Mouse (Mus musculus): ENCODE data around the gene Ing4. TPM values are rescaled to one million over a fixed set of nuclear protein-coding genes. Genes with fewer than 3 reads are reported as not detected.

The Ing4 gene
- polyA plus RNA-seq, 1 experiment from 2014 or later, result 195 TPM

DNA sequence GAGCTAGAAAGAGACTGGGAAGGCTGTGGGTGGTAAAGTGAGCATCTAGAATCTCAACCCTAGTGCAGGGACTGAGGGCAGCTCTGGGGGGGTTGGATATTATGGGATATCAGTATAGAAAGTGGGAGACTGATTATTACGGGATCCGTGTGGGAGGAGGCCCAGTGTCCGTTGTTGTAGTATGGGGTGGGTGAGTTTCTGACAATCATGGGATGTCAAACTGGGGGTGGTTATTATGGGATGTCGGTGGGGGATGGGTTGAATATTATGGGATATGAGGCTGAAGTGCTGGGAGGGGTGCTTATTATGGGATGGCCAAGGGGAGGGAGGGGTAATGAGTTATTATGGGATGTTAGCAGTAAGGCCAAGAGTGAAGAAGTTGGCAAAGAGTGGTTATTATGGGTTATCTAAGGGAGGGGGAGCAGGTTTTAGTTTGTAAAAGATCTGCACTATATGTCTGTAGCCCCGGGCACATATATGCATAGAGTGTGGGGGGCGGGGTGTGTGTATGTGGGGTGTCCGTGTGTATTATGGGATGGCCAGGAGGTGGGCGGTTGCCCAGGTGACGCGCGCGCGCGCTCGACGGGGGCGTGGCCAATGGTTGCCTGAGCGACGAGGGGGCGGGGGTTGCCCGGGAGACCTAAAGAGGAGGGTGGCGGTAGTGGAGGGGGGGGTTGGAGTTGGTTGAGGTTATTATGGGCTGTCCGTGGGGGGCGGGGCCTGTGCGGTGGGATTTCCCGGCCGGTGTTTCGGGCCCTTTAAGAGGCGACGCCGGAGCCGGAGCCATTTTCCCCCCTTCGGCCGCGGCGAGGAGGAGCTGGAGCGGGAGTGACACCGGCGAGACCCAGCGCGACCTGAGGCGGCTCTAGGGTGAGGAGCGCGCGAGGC, 56.1 kb downstream of the Ing4 start, which contains the start of gene Chd4:
Chd4 (plus strand) TSS at position 591 of the 888 bp plus-strand sequence.
- Histone ChIP-seq H3K27me3 (no peaks in the 10 kb centered on the region), H3K36me3 (peaks cover 23% of the 10 kb centered on the region), H3K9me3 (no peaks in the 10 kb centered on the region), H3K9ac (replicated peaks) (peak within 1 kb of the TSS; percentile 96), H3K4me1 (replicated peaks) (peaks cover 47% of the 10 kb centered on the region), H3K27ac (peak within 1 kb of the TSS; percentile 96), H3K4me2 (replicated peaks) (peak within 1 kb of the TSS; percentile 94), H3K4me3 (replicated peaks) (peak within 1 kb of the TSS; percentile 98)
- WGBS, result 1% methylated on average over 33 of the region's 45 CpGs
- ATAC-seq, result peak; percentile 80

DNA sequence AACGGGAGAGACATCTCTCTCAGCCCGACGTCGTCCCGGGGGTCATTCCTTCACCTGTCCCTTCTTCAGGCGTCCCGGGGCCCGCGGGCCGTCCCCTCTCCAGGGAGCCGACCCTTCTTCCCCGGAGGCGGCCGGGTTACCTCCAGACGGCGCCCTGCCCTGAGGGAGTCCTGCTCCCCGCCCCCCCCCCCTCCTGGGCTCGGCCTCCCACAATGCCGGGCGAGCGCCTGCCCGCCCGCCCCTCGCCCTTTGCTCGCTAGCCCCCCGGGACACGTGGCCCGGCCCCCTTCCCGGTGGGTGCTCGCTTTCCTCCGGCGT, 56.7 kb downstream of the Ing4 start:
- Histone ChIP-seq H3K9me3 (no peaks in the 10 kb centered on the region), H3K4me3 (replicated peaks) (peak overlapping the region; percentile 98), H3K36me3 (peaks cover 29% of the 10 kb centered on the region), H3K4me2 (replicated peaks) (peak overlapping the region; percentile 94), H3K4me1 (replicated peaks) (peaks cover 41% of the 10 kb centered on the region), H3K9ac (replicated peaks) (peak overlapping the region; percentile 96), H3K27ac (peak overlapping the region; percentile 96), H3K27me3 (no peaks in the 10 kb centered on the region)
- ATAC-seq, result no peak
- WGBS, result 2% methylated on average over 26 of the region's 32 CpGs

- Histone ChIP-seq H3K4me2 (replicated peaks) (peak overlapping the region; percentile 94), H3K9me3 (no peaks in the 10 kb centered on the region), H3K4me3 (replicated peaks) (peak overlapping the region; percentile 98), H3K27ac (peak overlapping the region; percentile 96), H3K27me3 (no peaks in the 10 kb centered on the region), H3K9ac (replicated peaks) (peak overlapping the region; percentile 96), H3K36me3 (peaks cover 35% of the 10 kb centered on the region), H3K4me1 (replicated peaks) (peaks cover 40% of the 10 kb centered on the region)
- under 1% methylated on average over 36 of the region's 44 CpGs for WGBS
- peak; percentile 72 for ATAC-seq
Observed at GRCm38 (mm10) chr6:125096597-125097345, 57.2 kb downstream of the Ing4 start.

DNA sequence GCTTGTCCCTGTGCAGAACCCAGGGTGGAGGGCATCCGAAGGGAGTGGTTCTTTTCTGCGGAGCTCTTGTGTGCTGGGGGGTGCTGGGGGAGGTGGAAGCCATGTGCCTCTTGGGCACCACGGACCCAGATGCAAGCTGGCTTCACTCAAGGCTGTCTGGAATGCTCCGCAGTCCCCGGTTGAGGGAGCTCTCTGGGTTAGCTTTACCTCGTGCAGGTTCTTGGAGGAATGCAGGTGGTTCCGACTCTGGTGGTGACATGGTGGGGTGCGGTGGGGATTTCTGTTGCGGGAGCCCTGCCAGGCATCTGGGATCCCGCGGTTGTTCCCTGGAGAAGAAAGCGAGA, 57.8 kb downstream of the Ing4 start:
- Histone ChIP-seq H3K4me1 (replicated peaks) (peaks cover 40% of the 10 kb centered on the region), H3K9ac (replicated peaks) (peak overlapping the region; percentile 96), H3K27ac (peak overlapping the region; percentile 96), H3K4me2 (replicated peaks) (peak overlapping the region; percentile 94), H3K9me3 (no peaks in the 10 kb centered on the region), H3K27me3 (no peaks in the 10 kb centered on the region), H3K36me3 (peaks cover 40% of the 10 kb centered on the region), H3K4me3 (replicated peaks) (peak overlapping the region; percentile 98)
- ATAC-seq, result peak; percentile 7
- WGBS, result 2% methylated on average over 12 of the region's 12 CpGs

DNA sequence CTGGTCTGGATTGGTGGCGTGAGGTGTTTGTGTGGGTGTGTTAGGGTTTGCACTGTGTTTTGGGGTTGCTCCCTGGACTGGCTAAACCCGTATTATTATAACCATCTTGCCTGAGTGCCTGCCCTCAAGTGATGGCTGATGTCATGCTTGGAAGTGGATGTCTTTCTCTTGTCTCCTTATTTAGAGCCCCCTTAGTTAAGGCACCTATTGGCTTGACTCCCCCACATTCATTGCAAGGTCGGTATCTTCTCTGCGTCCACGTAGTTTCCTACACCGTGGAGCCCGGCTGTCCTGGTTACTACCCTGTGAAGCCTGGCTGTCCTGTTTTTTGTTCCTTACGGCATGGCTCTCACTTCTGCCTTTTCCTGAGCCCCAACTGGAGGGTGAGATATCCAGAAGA, 58.4 kb downstream of the Ing4 start:
- H3K27ac ChIP-seq, result no peak overlapping the region; the same call in 1 of the 2 replicates
- peaks cover 40% of the 10 kb centered on the region for H3K4me1 ChIP-seq (replicated peaks)
- WGBS, result 62% methylated on average over 8 of the region's 8 CpGs
- H3K4me2 ChIP-seq (replicated peaks), result peak overlapping the region; percentile 94
- H3K4me3 ChIP-seq (replicated peaks), result peak overlapping the region; percentile 98
- peaks cover 46% of the 10 kb centered on the region for H3K36me3 ChIP-seq
- peak overlapping the region; percentile 96 for H3K9ac ChIP-seq (replicated peaks)
- no peaks in the 10 kb centered on the region for H3K27me3 ChIP-seq
- no peak for ATAC-seq
- H3K9me3 ChIP-seq, result no peaks in the 10 kb centered on the region

DNA sequence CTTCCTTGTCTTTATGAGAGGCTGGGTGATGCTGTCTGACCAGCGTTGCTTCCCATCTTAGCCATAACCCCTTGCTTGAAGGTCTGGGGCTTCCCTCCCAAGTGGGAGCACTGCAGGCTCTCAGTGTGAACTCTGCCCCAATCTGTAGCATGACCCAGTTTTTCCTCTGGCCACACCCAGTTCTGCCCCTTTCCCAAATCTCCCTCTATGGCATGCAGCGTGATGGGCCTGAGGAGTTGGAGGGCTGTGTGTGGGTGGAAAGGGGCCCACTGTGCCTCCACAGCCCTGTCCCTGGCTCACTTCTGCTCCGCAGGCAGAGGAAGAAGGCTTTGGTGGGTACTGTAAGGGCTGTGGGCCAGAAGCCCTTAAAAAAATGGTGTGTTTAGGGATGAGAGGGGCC, 59.0 kb downstream of the Ing4 start:
- WGBS, result 52% methylated on average over 3 of the region's 3 CpGs
- no peak for ATAC-seq
- peak overlapping the region; percentile 96 for H3K9ac ChIP-seq (replicated peaks)
- H3K9me3 ChIP-seq, result no peaks in the 10 kb centered on the region
- H3K27me3 ChIP-seq, result no peaks in the 10 kb centered on the region
- H3K4me3 ChIP-seq (replicated peaks), result peak overlapping the region; percentile 98
- peaks cover 40% of the 10 kb centered on the region for H3K4me1 ChIP-seq (replicated peaks)
- H3K4me2 ChIP-seq (replicated peaks), result peak overlapping the region; percentile 94
- peak overlapping the region; percentile 25; the same call in 1 of the 2 replicates for H3K27ac ChIP-seq
- peaks cover 51% of the 10 kb centered on the region for H3K36me3 ChIP-seq

Small RNAs within 50 kb of the gene (microRNA-seq; reads per million reads assigned to microRNA genes)
- gene Mir7045, result not detected

Other genes starting within 250 kb of the Ing4 start
- gene Spsb2, start 231.1 kb upstream of the Ing4 start, polyA plus RNA-seq (2015; fragmentation: Nextera tagmentation; extraction: Ambion mirVana), result 7.7 and 8.2 TPM in 2 replicates
- 329 and 343 TPM in 2 replicates for gene Tpi1, start 225.5 kb upstream of the Ing4 start, polyA plus RNA-seq (2015; fragmentation: Nextera tagmentation; extraction: Ambion mirVana)
- 202 and 204 TPM in 2 replicates for gene Usp5, start 210.3 kb upstream of the Ing4 start, polyA plus RNA-seq (2015; fragmentation: Nextera tagmentation; extraction: Ambion mirVana)
- gene Cdca3, start 210.2 kb upstream of the Ing4 start, polyA plus RNA-seq (2015; fragmentation: Nextera tagmentation; extraction: Ambion mirVana), result 82.7 and 89.5 TPM in 2 replicates
- gene Gnb3, start 199.5 kb upstream of the Ing4 start, polyA plus RNA-seq (2015; fragmentation: Nextera tagmentation; extraction: Ambion mirVana), result 5.1 and 7.5 TPM in 2 replicates
- 12.3 and 17.0 TPM in 2 replicates for gene P3h3, start 182.0 kb upstream of the Ing4 start, polyA plus RNA-seq (2015; fragmentation: Nextera tagmentation; extraction: Ambion mirVana)
- 19.2 and 22.9 TPM in 2 replicates for gene Gpr162, start 175.8 kb upstream of the Ing4 start, polyA plus RNA-seq (2015; fragmentation: Nextera tagmentation; extraction: Ambion mirVana)
- gene Cd4, start 151.5 kb upstream of the Ing4 start, polyA plus RNA-seq (2015; fragmentation: Nextera tagmentation; extraction: Ambion mirVana), result 0.07 TPM in 1 of 2 replicates, not detected in the other
- 2.3 and 2.5 TPM in 2 replicates for gene Lag3, start 128.1 kb upstream of the Ing4 start, polyA plus RNA-seq (2015; fragmentation: Nextera tagmentation; extraction: Ambion mirVana)
- gene Ptms, start 119.7 kb upstream of the Ing4 start, polyA plus RNA-seq (2015; fragmentation: Nextera tagmentation; extraction: Ambion mirVana), result 662 and 802 TPM in 2 replicates
- gene Mlf2, start 108.4 kb upstream of the Ing4 start, polyA plus RNA-seq (2015; fragmentation: Nextera tagmentation; extraction: Ambion mirVana), result 419 and 462 TPM in 2 replicates
- gene Cops7a, start 74.2 kb upstream of the Ing4 start, polyA plus RNA-seq (2015; fragmentation: Nextera tagmentation; extraction: Ambion mirVana), result 89.9 and 95.2 TPM in 2 replicates
- gene Pianp, start 43.1 kb upstream of the Ing4 start, polyA plus RNA-seq (2015; fragmentation: Nextera tagmentation; extraction: Ambion mirVana), result 25.6 and 27.4 TPM in 2 replicates
- gene Zfp384, start 30.6 kb upstream of the Ing4 start, polyA plus RNA-seq (2015; fragmentation: Nextera tagmentation; extraction: Ambion mirVana), result 18.8 and 23.1 TPM in 2 replicates
- gene Acrbp, start 9.9 kb downstream of the Ing4 start, polyA plus RNA-seq (2015; fragmentation: Nextera tagmentation; extraction: Ambion mirVana), result 15.8 and 19.7 TPM in 2 replicates
- gene Lpar5, start 28.2 kb downstream of the Ing4 start, polyA plus RNA-seq (2015; fragmentation: Nextera tagmentation; extraction: Ambion mirVana), result 0.34 and 0.37 TPM in 2 replicates
- 133 and 138 TPM in 2 replicates for gene Chd4, start 56.2 kb downstream of the Ing4 start, polyA plus RNA-seq (2015; fragmentation: Nextera tagmentation; extraction: Ambion mirVana)
- gene Nop2, start 92.1 kb downstream of the Ing4 start, polyA plus RNA-seq (2015; fragmentation: Nextera tagmentation; extraction: Ambion mirVana), result 43.2 and 45.9 TPM in 2 replicates
- gene Iffo1, start 105.5 kb downstream of the Ing4 start, polyA plus RNA-seq (2015; fragmentation: Nextera tagmentation; extraction: Ambion mirVana), result 14.9 and 19.3 TPM in 2 replicates
- gene Gapdh, start 126.7 kb downstream of the Ing4 start, polyA plus RNA-seq (2015; fragmentation: Nextera tagmentation; extraction: Ambion mirVana), result 1,484 and 1,546 TPM in 2 replicates
- gene Ncapd2, start 151.9 kb downstream of the Ing4 start, polyA plus RNA-seq (2015; fragmentation: Nextera tagmentation; extraction: Ambion mirVana), result 101 and 103 TPM in 2 replicates
- gene Mrpl51, start 152.0 kb downstream of the Ing4 start, polyA plus RNA-seq (2015; fragmentation: Nextera tagmentation; extraction: Ambion mirVana), result 163 and 165 TPM in 2 replicates
- gene Vamp1, start 175.8 kb downstream of the Ing4 start, polyA plus RNA-seq (2015; fragmentation: Nextera tagmentation; extraction: Ambion mirVana), result 7.7 and 8.8 TPM in 2 replicates
- gene Tapbpl, start 192.1 kb downstream of the Ing4 start, polyA plus RNA-seq (2015; fragmentation: Nextera tagmentation; extraction: Ambion mirVana), result 3.2 and 3.7 TPM in 2 replicates
- gene Cd27, start 197.2 kb downstream of the Ing4 start, polyA plus RNA-seq (2015; fragmentation: Nextera tagmentation; extraction: Ambion mirVana), result 2.2 and 2.5 TPM in 2 replicates
- 0.11 TPM in 1 of 2 replicates, not detected in the other for gene Tuba3a, start 246.3 kb downstream of the Ing4 start, polyA plus RNA-seq (2015; fragmentation: Nextera tagmentation; extraction: Ambion mirVana)